Mouse (Mus musculus) stomach, embryonic 14.5 days (tissue): ENCODE measurements around the gene Rbm3. TPM values are rescaled to one million over a fixed set of nuclear protein-coding genes. Genes with fewer than 3 reads are reported as not detected.

Experiments
- ATAC-seq: fragments of 200-750 bp; cut with Nextera tagmentation; 2 replicates; pipeline ENCODE4 v1.8.0; 2017; ENCODE audit warnings: low read depth, moderate TSS enrichment; ENCODE audit not compliant: insufficient number of reproducible peaks, insufficient read depth, low FRiP score
- H3K27ac ChIP-seq: fragments of 300-500 bp; sonication (generic); 2 replicates; pipeline ENCODE4 v1.5.1; 2014; ENCODE audit warnings: mild to moderate bottlenecking, low read length, moderate library complexity, mixed read lengths
- H3K27me3 ChIP-seq: fragments of 300-500 bp; sonication (generic); 2 replicates; pipeline ENCODE4 v1.6.1; 2014; ENCODE audit warnings: low read length, control low read depth, mixed read lengths; ENCODE audit not compliant: control insufficient read depth, insufficient read depth
- H3K36me3 ChIP-seq: fragments of 300-500 bp; sonication (generic); 2 replicates; pipeline ENCODE4 v1.6.1; 2014; ENCODE audit warnings: mild to moderate bottlenecking, control low read depth, low read length, moderate library complexity, mixed read lengths; ENCODE audit not compliant: control insufficient read depth, insufficient read depth
- H3K4me1 ChIP-seq: fragments of 300-500 bp; sonication (generic); 2 replicates; pipeline ENCODE4 v1.6.1; 2014; ENCODE audit warnings: low read length, control low read depth, mixed read lengths; ENCODE audit not compliant: control insufficient read depth, insufficient read depth
- H3K4me2 ChIP-seq: fragments of 300-500 bp; sonication (generic); replicated peaks from 2 replicates; pipeline ENCODE4 v1.6.1; 2014; ENCODE audit warnings: low read depth, low read length, control low read depth
- H3K4me3 ChIP-seq: fragments of 300-500 bp; sonication (generic); 2 replicates; pipeline ENCODE4 v1.5.1; 2014; ENCODE audit warnings: low read depth, low read length, control low read depth
- H3K9ac ChIP-seq: fragments of 300-500 bp; sonication (generic); replicated peaks from 2 replicates; pipeline ENCODE4 v1.6.1; 2014; ENCODE audit warnings: low read depth, mild to moderate bottlenecking, control low read depth, low read length, moderate library complexity, mixed read lengths
- H3K9me3 ChIP-seq: fragments of 300-500 bp; sonication (generic); 2 replicates; pipeline ENCODE4 v1.6.1; 2016; ENCODE audit warnings: low read depth, low read length, control low read depth; ENCODE audit not compliant: control insufficient read depth
- WGBS: fragments of 180-500 bp; shearing (Covaris S2); extraction: QIAGEN DNeasy Blood & Tissue Kit; methylation state at CpG from one replicate; pipeline ENCODE4 v1.1.7; 2014; 5-methylcytosine and 5-hydroxymethylcytosine counted together
- polyA plus RNA-seq: library from polyadenylated mRNA; unstranded; fragments of >200 nt; fragmentation: Nextera tagmentation; extraction: Ambion mirVana; gene quantifications from 2 replicates; pipeline ENCODE4 v1.2.1, GENCODE M21; 2014

Rbm3 gene
- 494 and 570 TPM in 2 replicates for polyA plus RNA-seq

DNA sequence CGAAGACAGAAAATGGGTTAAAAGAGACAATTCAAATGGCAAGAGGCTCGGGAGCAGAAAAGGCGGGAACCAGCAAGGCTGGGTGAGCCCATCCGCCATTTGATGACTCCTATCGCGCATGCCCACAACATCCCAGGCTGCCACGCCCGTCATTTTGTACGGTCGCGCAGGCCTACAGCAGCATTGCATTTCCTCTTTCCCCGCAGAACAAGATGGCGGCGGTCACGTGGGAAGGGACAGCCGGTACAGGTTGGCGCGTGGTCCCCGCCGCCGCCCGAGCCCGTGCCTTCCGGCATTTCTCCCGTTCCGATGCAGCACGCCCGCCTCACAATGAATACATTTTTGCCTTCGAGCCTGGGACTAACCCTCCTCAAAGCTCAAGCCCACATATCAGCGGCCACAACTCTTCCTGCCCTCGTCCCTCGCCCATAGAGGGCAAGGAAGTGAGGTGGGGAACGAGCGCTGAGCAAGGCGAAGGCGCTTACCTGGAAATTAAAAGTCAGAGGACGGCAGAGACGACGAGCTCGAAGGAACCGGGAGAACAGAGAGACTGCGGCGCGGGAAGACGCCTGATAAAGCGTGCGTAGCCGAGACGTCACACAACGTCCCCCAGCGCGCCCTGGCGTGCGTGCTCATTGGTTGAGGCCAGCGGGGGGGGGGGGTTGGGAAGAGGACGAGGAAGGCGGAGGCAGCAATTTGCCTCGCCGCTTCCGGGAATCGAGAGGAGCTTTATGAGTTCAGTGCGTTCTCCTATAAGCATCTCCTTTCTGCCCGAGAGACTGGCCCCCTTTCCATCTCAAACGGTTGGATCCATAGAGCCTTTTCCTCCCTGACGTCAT is at the start of gene Rbm3:
Gene Rbm3, minus strand, starts transcription at position 728 of the 839 bp plus-strand sequence.
- H3K27ac ChIP-seq = peak within 1 kb of the TSS; percentile 98
- 19% methylated on average over 64 of the region's 65 CpGs for WGBS
- H3K9ac ChIP-seq = peak within 1 kb of the TSS; percentile 71
- peak; percentile 95 for ATAC-seq
- peaks cover 11% of the 10 kb centered on the region for H3K36me3 ChIP-seq
- no peaks in the 10 kb centered on the region for H3K9me3 ChIP-seq
- peaks cover 4% of the 10 kb centered on the region; the same call in 1 of the 2 replicates for H3K4me1 ChIP-seq
- peak within 1 kb of the TSS; percentile 58 for H3K4me3 ChIP-seq
- H3K4me2 ChIP-seq = peak within 1 kb of the TSS; percentile 59
- no peaks in the 10 kb centered on the region for H3K27me3 ChIP-seq

DNA sequence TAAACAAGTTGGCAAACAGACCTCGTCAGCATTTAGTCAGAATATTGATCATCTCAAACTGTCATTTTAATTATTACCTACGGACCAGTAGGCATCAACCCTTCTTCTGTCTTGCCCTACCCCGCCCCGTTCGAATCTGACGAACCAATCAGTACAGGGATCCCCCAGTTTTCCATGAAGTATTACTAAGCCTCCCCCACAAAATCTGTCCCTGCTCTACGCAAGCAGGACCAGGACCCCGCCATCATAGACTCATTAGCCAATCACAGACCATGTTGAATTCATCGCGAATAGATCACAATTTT is 47.7 kb upstream of the Rbm3 start, which contains the start of gene Ebp:
Gene Ebp, minus strand, starts transcription at position 94 of the 305 bp plus-strand sequence.
- no peak within 1 kb of the TSS for H3K27ac ChIP-seq
- peak within 1 kb of the TSS; percentile 43 for H3K4me3 ChIP-seq
- H3K9ac ChIP-seq = peak within 1 kb of the TSS; percentile 36
- H3K4me1 ChIP-seq = no peaks in the 10 kb centered on the region
- peak within 1 kb of the TSS; percentile 51 for H3K4me2 ChIP-seq
- no peaks in the 10 kb centered on the region for H3K9me3 ChIP-seq
- H3K36me3 ChIP-seq = no peaks in the 10 kb centered on the region
- ATAC-seq = no peak
- no peaks in the 10 kb centered on the region for H3K27me3 ChIP-seq
- 25% methylated on average over 10 of the region's 10 CpGs for WGBS

DNA sequence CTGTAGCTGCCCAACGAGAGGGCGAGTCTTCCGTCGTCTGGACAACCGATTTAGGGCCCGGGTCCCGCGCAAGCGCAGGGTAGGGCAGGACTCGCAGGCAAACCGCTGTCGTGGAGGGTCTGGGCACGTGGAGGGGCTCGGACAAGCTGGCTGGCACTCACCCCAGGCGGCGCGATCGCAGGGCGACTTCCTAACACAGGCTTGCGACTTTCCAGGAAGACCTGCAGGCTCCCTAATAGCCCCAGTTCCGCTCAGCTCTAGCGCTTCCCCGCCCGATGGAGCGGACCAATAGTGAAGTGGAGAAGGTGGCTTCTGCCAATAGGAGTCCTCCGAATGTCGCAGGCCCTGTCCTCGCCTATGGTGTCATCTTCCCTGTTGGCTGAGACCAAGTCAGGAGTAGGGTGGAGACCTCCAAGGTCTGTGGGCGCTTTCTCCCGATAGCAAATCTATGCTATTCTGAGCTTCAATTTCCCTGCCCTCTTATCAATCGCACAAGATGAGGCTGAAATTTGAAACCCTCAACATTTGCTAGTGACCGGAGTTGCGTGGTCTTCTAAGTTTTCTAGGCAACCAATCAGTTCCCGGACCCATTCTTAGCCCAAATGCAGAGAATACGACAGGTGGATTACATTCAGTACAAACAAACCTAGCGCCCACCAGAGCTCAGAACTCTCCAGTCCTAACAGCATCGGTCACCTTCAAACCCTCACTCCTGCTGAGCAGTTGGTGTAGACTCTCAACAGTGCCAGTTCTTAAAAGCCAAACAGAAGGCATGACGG is 47.1 kb upstream of the Rbm3 start:
- H3K27me3 ChIP-seq = no peaks in the 10 kb centered on the region
- peak overlapping the region; percentile 51 for H3K4me2 ChIP-seq
- no peak overlapping the region for H3K27ac ChIP-seq
- H3K36me3 ChIP-seq = no peaks in the 10 kb centered on the region
- ATAC-seq = peak; percentile 97
- peak overlapping the region; percentile 43 for H3K4me3 ChIP-seq
- no peaks in the 10 kb centered on the region for H3K4me1 ChIP-seq
- WGBS = 20% methylated on average over 38 of the region's 38 CpGs
- peak overlapping the region; percentile 36 for H3K9ac ChIP-seq
- H3K9me3 ChIP-seq = no peaks in the 10 kb centered on the region

DNA sequence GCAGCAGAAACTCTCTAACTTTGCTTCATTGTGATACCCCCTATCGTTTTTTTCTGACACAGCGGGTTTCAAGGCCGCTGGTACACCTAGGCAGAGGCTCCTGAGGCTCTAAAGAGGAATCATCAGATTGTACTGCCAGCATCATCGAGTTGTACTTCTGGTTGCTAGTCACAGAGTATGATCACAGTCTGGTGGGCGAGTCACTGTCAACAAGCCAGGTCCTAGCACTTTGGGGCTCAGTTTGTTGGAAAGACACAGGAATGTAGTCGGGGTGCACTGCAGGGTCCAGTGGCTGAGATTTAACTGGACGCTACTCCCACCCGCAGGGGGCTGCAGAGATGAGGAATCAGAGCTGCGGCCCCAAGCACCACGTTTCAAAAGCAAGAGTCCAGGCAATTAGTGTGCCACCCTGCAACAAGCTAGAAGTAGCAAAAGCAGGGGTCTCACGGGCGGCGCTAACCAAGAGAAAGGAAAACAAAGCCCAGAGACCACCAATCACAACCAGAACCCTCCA is 46.5 kb upstream of the Rbm3 start:
- no peaks in the 10 kb centered on the region for H3K27me3 ChIP-seq
- ATAC-seq = no peak
- no peak overlapping the region for H3K27ac ChIP-seq
- H3K4me2 ChIP-seq = peak overlapping the region; percentile 51
- WGBS = 18% methylated on average over 13 of the region's 13 CpGs
- no peaks in the 10 kb centered on the region for H3K36me3 ChIP-seq
- H3K4me3 ChIP-seq = peak overlapping the region; percentile 43
- H3K4me1 ChIP-seq = no peaks in the 10 kb centered on the region
- H3K9me3 ChIP-seq = no peaks in the 10 kb centered on the region
- peak overlapping the region; percentile 36 for H3K9ac ChIP-seq

DNA sequence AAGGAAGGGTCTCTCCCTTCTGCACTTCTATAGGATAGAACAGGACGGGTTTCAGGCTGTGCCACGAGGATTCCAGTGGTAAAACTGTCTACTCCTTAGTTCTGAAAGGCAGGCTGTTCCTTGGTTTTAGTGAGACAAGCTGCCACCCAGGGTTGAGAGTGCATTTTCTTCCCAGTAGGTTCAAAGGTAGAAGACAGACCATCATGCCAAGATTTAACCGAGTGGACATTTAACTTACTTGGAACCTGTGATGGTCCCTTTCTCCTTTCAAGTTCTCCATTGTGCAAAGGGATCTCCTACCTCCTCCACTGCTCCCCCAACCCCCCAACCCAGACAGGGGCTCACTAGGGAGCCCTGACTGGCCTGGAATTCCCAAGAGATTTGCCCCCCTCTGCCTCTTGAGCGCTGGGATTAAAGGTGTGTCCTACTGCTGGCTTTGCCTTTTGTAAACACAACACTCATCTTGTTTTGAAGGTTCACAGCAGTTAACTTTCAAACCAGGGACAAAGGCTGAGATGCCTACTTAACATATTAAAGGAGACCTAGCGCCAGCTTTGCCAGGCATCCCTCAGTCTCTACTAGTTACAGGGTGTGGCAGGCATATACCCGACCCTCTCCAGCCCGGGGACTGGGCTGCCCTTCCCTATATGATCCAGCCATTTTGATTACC is 37.3 kb upstream of the Rbm3 start:
- no peak for ATAC-seq
- Histone ChIP-seq H3K36me3 (no peaks in the 10 kb centered on the region), H3K4me3 (no peak overlapping the region), H3K27ac (no peak overlapping the region), H3K4me1 (no peaks in the 10 kb centered on the region), H3K4me2 (no peak overlapping the region), H3K9ac (no peak overlapping the region), H3K9me3 (no peaks in the 10 kb centered on the region), H3K27me3 (no peaks in the 10 kb centered on the region)
- WGBS = 18% methylated on average over 7 of the region's 7 CpGs

DNA sequence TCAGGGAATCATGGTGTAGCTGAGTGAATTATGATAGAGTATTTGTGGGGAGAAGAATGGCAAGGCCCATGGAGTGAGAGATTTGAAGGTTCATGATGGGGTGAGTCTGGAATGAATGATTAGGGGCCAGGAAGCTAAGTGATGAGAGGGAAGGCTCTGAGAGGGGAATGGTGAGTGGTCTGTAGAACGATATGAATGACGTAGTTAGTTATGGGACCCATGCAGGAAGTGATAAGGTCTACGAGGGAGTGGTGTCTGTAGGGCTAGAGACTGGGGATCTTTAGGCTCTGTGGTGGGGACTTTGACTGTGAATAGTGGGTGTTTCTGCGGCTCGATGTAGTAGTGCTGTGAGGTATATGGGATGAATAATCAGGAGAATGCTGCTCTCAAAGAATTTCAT is 34.0 kb upstream of the Rbm3 start:
- no peak for ATAC-seq
- Histone ChIP-seq H3K9me3 (no peaks in the 10 kb centered on the region), H3K27ac (no peak overlapping the region), H3K4me3 (no peak overlapping the region), H3K27me3 (no peaks in the 10 kb centered on the region), H3K4me1 (0 out of 2 replicates have a peak, but pooled peaks cover 2% of the 10 kb centered on the region), H3K4me2 (no peak overlapping the region), H3K9ac (no peak overlapping the region), H3K36me3 (no peaks in the 10 kb centered on the region)
- 79% methylated on average over 5 of the region's 5 CpGs for WGBS

DNA sequence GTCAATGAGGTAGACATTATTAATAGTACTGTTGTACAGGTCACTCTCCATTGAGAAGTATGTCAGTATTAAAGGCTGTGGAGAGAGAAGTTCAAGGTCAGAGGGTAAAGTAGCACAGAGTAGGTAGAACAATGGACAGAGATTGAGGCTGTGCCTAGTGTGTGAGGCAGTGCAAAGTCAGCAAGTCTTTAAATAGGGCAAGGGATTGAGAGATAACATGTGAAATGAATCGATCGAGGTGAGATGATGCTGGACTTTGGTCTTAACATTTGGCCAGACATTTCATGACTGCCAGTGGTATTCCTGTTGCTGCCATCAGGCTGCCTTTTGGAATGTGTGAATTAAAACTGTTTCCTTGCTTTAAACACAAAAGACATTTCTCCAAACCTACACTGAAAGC is 33.2 kb upstream of the Rbm3 start:
- Histone ChIP-seq H3K27ac (no peak overlapping the region), H3K4me1 (0 out of 2 replicates have a peak, but pooled peaks cover 4% of the 10 kb centered on the region), H3K4me3 (no peak overlapping the region), H3K27me3 (no peaks in the 10 kb centered on the region), H3K4me2 (no peak overlapping the region), H3K9me3 (no peaks in the 10 kb centered on the region), H3K9ac (no peak overlapping the region), H3K36me3 (no peaks in the 10 kb centered on the region)
- WGBS = 90% methylated on average over 2 of the region's 2 CpGs
- no peak for ATAC-seq
